Mouse (Mus musculus): Measurements from ENCODE around the gene 2310034G01Rik. TPM values are rescaled to one million over a fixed set of nuclear protein-coding genes. Genes with fewer than 3 reads are reported as not detected.

2310034G01Rik gene
- polyA plus RNA-seq, 1 experiment from 2014 or later = 0.46 TPM

GRCm38 (mm10) chr19:46357344-46358280 lies 7.5 kb upstream of the 2310034G01Rik start:
- H3K9ac ChIP-seq = peak overlapping the region; percentile 71
- H3K4me3 ChIP-seq (replicated peaks) = peak overlapping the region; percentile 70
- no peaks in the 10 kb centered on the region for H3K27me3 ChIP-seq
- peak overlapping the region; percentile 98 for H3K4me2 ChIP-seq
- H3K27ac ChIP-seq (replicated peaks) = peak overlapping the region; percentile 65
- H3K9me3 ChIP-seq (replicated peaks) = no peaks in the 10 kb centered on the region
- ATAC-seq (ENCODE audit: insufficient read depth) = peak; percentile 36
- no peaks in the 10 kb centered on the region for H3K36me3 ChIP-seq (replicated peaks)
- peaks cover 52% of the 10 kb centered on the region for H3K4me1 ChIP-seq (replicated peaks)
- WGBS (ENCODE audit: insufficient replicate concordance) = 3% methylated on average over 25 of the region's 25 CpGs

- Histone ChIP-seq H3K27ac (replicated peaks) (peak overlapping the region; percentile 65; the same call in 1 of the 2 replicates), H3K4me3 (replicated peaks) (peak overlapping the region; percentile 70), H3K9ac (peak overlapping the region; percentile 71), H3K9me3 (replicated peaks) (no peaks in the 10 kb centered on the region), H3K36me3 (replicated peaks) (no peaks in the 10 kb centered on the region), H3K27me3 (0 out of 2 replicates have a peak, but pooled peaks cover 4% of the 10 kb centered on the region), H3K4me1 (replicated peaks) (peaks cover 53% of the 10 kb centered on the region), H3K4me2 (peak overlapping the region; percentile 98)
- ATAC-seq (ENCODE audit: insufficient read depth) = peak; percentile 84
- WGBS (ENCODE audit: insufficient replicate concordance) = under 1% methylated on average over 29 of the region's 29 CpGs
These were observed 6.6 kb upstream of the 2310034G01Rik start for GRCm38 (mm10) chr19:46356701-46357138.

GRCm38 (mm10) chr19:46349550-46349949 lies 552 bp downstream of the 2310034G01Rik start:
- Histone ChIP-seq H3K27ac (replicated peaks) (no peak overlapping the region), H3K4me3 (replicated peaks) (peak overlapping the region; percentile 65), H3K9me3 (replicated peaks) (no peaks in the 10 kb centered on the region), H3K4me2 (peak overlapping the region; percentile 95), H3K9ac (peak overlapping the region; percentile 57; the same call in 1 of the 2 replicates), H3K4me1 (replicated peaks) (peaks cover 53% of the 10 kb centered on the region), H3K36me3 (replicated peaks) (no peaks in the 10 kb centered on the region), H3K27me3 (peaks cover 29% of the 10 kb centered on the region)
- no peak for ATAC-seq (ENCODE audit: insufficient read depth)
- WGBS (ENCODE audit: insufficient replicate concordance) = 47% methylated on average over 6 of the region's 6 CpGs

GRCm38 (mm10) chr19:46348761-46349458 lies 1.2 kb downstream of the 2310034G01Rik start:
- under 1% methylated on average over 78 of the region's 78 CpGs for WGBS (ENCODE audit: insufficient replicate concordance)
- Histone ChIP-seq H3K9ac (peak overlapping the region; percentile 57), H3K4me3 (replicated peaks) (peak overlapping the region; percentile 65), H3K36me3 (replicated peaks) (no peaks in the 10 kb centered on the region), H3K4me1 (replicated peaks) (peaks cover 58% of the 10 kb centered on the region), H3K4me2 (peak overlapping the region; percentile 95), H3K9me3 (replicated peaks) (no peaks in the 10 kb centered on the region), H3K27ac (replicated peaks) (peak overlapping the region; percentile 68), H3K27me3 (peaks cover 29% of the 10 kb centered on the region)
- ATAC-seq (ENCODE audit: insufficient read depth) = peak; percentile 74

GRCm38 (mm10) chr19:46347936-46348668 lies 2.0 kb downstream of the 2310034G01Rik start:
- Histone ChIP-seq H3K27ac (replicated peaks) (peak overlapping the region; percentile 68), H3K4me2 (peak overlapping the region; percentile 95), H3K9me3 (replicated peaks) (no peaks in the 10 kb centered on the region), H3K36me3 (replicated peaks) (no peaks in the 10 kb centered on the region), H3K4me3 (replicated peaks) (peak overlapping the region; percentile 65), H3K4me1 (replicated peaks) (peaks cover 59% of the 10 kb centered on the region), H3K27me3 (peaks cover 33% of the 10 kb centered on the region), H3K9ac (peak overlapping the region; percentile 57)
- 26% methylated on average over 14 of the region's 14 CpGs for WGBS (ENCODE audit: insufficient replicate concordance)
- ATAC-seq (ENCODE audit: insufficient read depth) = 0 out of 2 replicates have a peak, but pooled peaks have one; percentile 21

GRCm38 (mm10) chr19:46347146-46347545 lies 3.0 kb downstream of the 2310034G01Rik start:
- 86% methylated on average over 1 of the region's 1 CpGs for WGBS (ENCODE audit: insufficient replicate concordance)
- Histone ChIP-seq H3K4me1 (replicated peaks) (peaks cover 56% of the 10 kb centered on the region), H3K4me2 (no peak overlapping the region)

GRCm38 (mm10) chr19:46344710-46345419 lies 5.2 kb downstream of the 2310034G01Rik start:
- Histone ChIP-seq H3K9me3 (replicated peaks) (no peaks in the 10 kb centered on the region), H3K27ac (replicated peaks) (no peak overlapping the region), H3K36me3 (replicated peaks) (no peaks in the 10 kb centered on the region), H3K27me3 (peaks cover 21% of the 10 kb centered on the region), H3K4me2 (no peak overlapping the region), H3K4me3 (replicated peaks) (no peak overlapping the region), H3K4me1 (replicated peaks) (peaks cover 66% of the 10 kb centered on the region), H3K9ac (no peak overlapping the region)
- no peak for ATAC-seq (ENCODE audit: insufficient read depth)
- WGBS (ENCODE audit: insufficient replicate concordance) = 29% methylated on average over 7 of the region's 7 CpGs

More at GRCm38 (mm10) chr19:46347146-46347545, 3.0 kb downstream of the 2310034G01Rik start:
- ATAC-seq (ENCODE audit: insufficient read depth) = no peak
- Histone ChIP-seq H3K36me3 (replicated peaks) (no peaks in the 10 kb centered on the region), H3K9ac (no peak overlapping the region), H3K4me3 (replicated peaks) (no peak overlapping the region), H3K27me3 (peaks cover 33% of the 10 kb centered on the region), H3K9me3 (replicated peaks) (no peaks in the 10 kb centered on the region), H3K27ac (replicated peaks) (no peak overlapping the region)

- peak overlapping the region; percentile 75 for H3K4me3 ChIP-seq (replicated peaks)
- H3K27ac ChIP-seq (replicated peaks) = peak overlapping the region; percentile 86
- 39% methylated on average over 7 of the region's 7 CpGs for WGBS (ENCODE audit: insufficient replicate concordance)
- H3K9ac ChIP-seq = peak overlapping the region; percentile 36; the same call in 1 of the 2 replicates
- H3K4me2 ChIP-seq = peak overlapping the region; percentile 91
- H3K9me3 ChIP-seq (replicated peaks) = no peaks in the 10 kb centered on the region
- peak; percentile 20; the same call in 1 of the 2 replicates for ATAC-seq (ENCODE audit: insufficient read depth)
- peaks cover 64% of the 10 kb centered on the region for H3K4me1 ChIP-seq (replicated peaks)
- peaks cover 4% of the 10 kb centered on the region; the same call in 1 of the 2 replicates for H3K27me3 ChIP-seq
- no peaks in the 10 kb centered on the region for H3K36me3 ChIP-seq (replicated peaks)
These were observed 10.7 kb downstream of the 2310034G01Rik start for GRCm38 (mm10) chr19:46339287-46339971.

- Histone ChIP-seq H3K4me3 (replicated peaks) (peak overlapping the region; percentile 75), H3K4me2 (peak overlapping the region; percentile 91), H3K4me1 (replicated peaks) (peaks cover 60% of the 10 kb centered on the region), H3K27ac (replicated peaks) (peak overlapping the region; percentile 86), H3K36me3 (replicated peaks) (no peaks in the 10 kb centered on the region), H3K9me3 (replicated peaks) (no peaks in the 10 kb centered on the region), H3K9ac (peak overlapping the region; percentile 36), H3K27me3 (peaks cover 4% of the 10 kb centered on the region; the same call in 1 of the 2 replicates)
- peak; percentile 22 for ATAC-seq (ENCODE audit: insufficient read depth)
- WGBS (ENCODE audit: insufficient replicate concordance) = 14% methylated on average over 6 of the region's 6 CpGs
These were observed 11.2 kb downstream of the 2310034G01Rik start for GRCm38 (mm10) chr19:46338942-46339286.
